Mouse (Mus musculus): ENCODE measurements around the gene Sgk1.

GRCm38 (mm10) chr10:21881837-21882183, 174 bp upstream of the Sgk1 start:
- TF ChIP-seq POLR2A (IDR thresholded peaks at IDR 0.05; ENCODE audit: borderline replicate concordance, insufficient read depth, low read length): no peak
- TF ChIP-seq CTCF (IDR thresholded peaks at IDR 0.05; ENCODE audit: borderline replicate concordance, insufficient read depth, low read depth, low read length): no peak
